Mouse (Mus musculus) ovary, adult 2 months (tissue): ENCODE measurements around the gene Mmp15. TPM values are rescaled to one million over a fixed set of nuclear protein-coding genes. Genes with fewer than 3 reads are reported as not detected.

Experiments used
- polyA plus RNA-seq: library from polyadenylated mRNA; depleted of rRNA; stranded (reverse); fragments of >200 nt; gene quantifications from 2 replicates; pipeline ENCODE4 v1.2.3, GENCODE M21; 2012; rRNA removed

Gene Mmp15
- polyA plus RNA-seq: 23.5 and 29.9 TPM in 2 replicates

GRCm38 (mm10) chr8:95352151-95352870 is at the start of gene Mmp15:
Gene Mmp15, plus strand, starts transcription at chr8:95352268.

GRCm38 (mm10) chr8:95306431-95306830 is 45.6 kb upstream of the Mmp15 start, which contains the start of gene Cngb1:
Gene Cngb1, minus strand, starts transcription at chr8:95306585.

GRCm38 (mm10) chr8:95310342-95310970 is 41.6 kb upstream of the Mmp15 start, which contains the start of gene Tepp:
Gene Tepp, plus strand, starts transcription at chr8:95310566.

GRCm38 (mm10) chr8:95331720-95332436 is 20.2 kb upstream of the Mmp15 start, which contains the start of the genes Zfp319 and Usb1:
Gene Zfp319, minus strand, starts transcription at chr8:95331950.
Gene Usb1, plus strand, starts transcription at chr8:95332284.

Other genes with a start within 250 kb of the Mmp15 start
- gene Kifc3, start 149.5 kb upstream of the Mmp15 start, polyA plus RNA-seq: 104 and 109 TPM in 2 replicates
- gene Cngb1, start 45.7 kb upstream of the Mmp15 start, polyA plus RNA-seq: 3.2 and 4.2 TPM in 2 replicates
- 0.62 and 0.83 TPM in 2 replicates for gene Tepp, start 41.7 kb upstream of the Mmp15 start, polyA plus RNA-seq
- 18.1 and 18.8 TPM in 2 replicates for gene Zfp319, start 20.3 kb upstream of the Mmp15 start, polyA plus RNA-seq
- 33.4 and 40.9 TPM in 2 replicates for gene Usb1, start 20.0 kb upstream of the Mmp15 start, polyA plus RNA-seq
- 111 and 127 TPM in 2 replicates for gene Cfap20, start 82.6 kb downstream of the Mmp15 start, polyA plus RNA-seq
- gene Csnk2a2, start 137.8 kb downstream of the Mmp15 start, polyA plus RNA-seq: 16.6 and 19.0 TPM in 2 replicates
- 1.1 and 1.5 TPM in 2 replicates for gene Ccdc113, start 181.8 kb downstream of the Mmp15 start, polyA plus RNA-seq
- gene Prss54, start 224.1 kb downstream of the Mmp15 start, polyA plus RNA-seq: not detected in 2 replicates